Comparison of ENCODE assay signal across 13 mouse cellular contexts in the genomic region with DNA sequence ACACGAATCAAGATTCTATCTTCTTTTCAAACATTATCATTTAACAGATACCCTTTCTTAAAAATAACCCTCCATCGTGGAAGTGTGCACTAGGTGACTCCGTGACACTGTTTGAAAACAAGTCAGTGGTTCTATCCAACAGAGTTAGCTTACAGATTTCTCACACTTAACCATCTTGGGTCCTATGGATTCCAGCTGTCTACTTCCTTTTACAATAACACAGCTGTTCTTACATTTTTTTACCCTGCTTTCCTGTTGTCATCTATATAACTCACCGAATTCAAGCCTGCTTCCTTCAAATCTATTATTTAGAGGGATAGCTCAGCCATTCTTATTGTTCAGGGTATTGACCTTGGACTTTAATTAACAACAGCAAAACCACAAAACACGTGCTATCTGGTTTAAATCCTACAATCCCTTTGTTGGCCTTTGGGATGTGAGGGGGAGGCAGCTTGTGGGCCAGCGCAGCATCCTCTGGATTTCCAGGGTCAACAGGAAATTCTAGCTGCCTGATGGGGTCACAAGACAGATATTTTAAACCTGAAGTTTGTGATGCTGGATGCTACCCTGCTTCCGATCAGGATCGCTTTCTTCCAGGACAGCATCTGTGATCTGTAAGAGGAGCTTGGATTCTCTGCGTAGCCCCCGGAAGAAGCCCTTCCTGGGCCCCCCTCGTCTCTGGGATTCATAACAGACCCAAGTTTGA.
DNase-seq lines count a peak whose midpoint lies in the region; ATAC-seq and TF ChIP-seq lines count a peak whose summit lies in the region.
"Had no signal": no experiment of that assay in that cellular context is flagged by ENCODE, and none has a peak within 500 bp of the region (broad histone marks: within the 10 kb centered on the region; RNA-seq: fewer than 3 reads in every experiment).

No protein-coding gene starts in this region.

- H3K4me1 ChIP-seq in intestine, embryonic 14.5 days (replicated peaks; ENCODE audit: control insufficient read depth, insufficient read depth, low read length), result peaks cover 28% of the 10 kb centered on the region
- 0 out of 2 replicates have a peak, but pooled peaks cover 2% of the 10 kb centered on the region for H3K4me1 ChIP-seq in intestine, postnatal 0 days (replicated peaks; ENCODE audit: control insufficient read depth, insufficient read depth, low read length)
- peaks cover 23% of the 10 kb centered on the region for H3K4me1 ChIP-seq in midbrain, embryonic 10.5 days
- peaks cover 4% of the 10 kb centered on the region; the same call in 1 of the 2 replicates for H3K4me1 ChIP-seq in midbrain, embryonic 14.5 days (ENCODE audit: control insufficient read depth, insufficient read depth, low read length)
- peaks cover 24% of the 10 kb centered on the region for H3K4me1 ChIP-seq in embryonic facial prominence, embryonic 13.5 days
- peaks cover 9% of the 10 kb centered on the region for H3K4me1 ChIP-seq in stomach, embryonic 15.5 days
- H3K4me1 ChIP-seq: liver, embryonic 15.5 days had no signal

- 33% methylated on average over 11 of the region's 11 CpGs for WGBS in intestine, embryonic 14.5 days
- 51% methylated on average over 11 of the region's 11 CpGs for WGBS in intestine, postnatal 0 days
- WGBS in midbrain, embryonic 10.5 days, result 69% methylated on average over 11 of the region's 11 CpGs
- 77% methylated on average over 11 of the region's 11 CpGs for WGBS in midbrain, embryonic 14.5 days
- 33% methylated on average over 11 of the region's 11 CpGs for whole genome bisulfite sequencing in embryonic facial prominence, embryonic 13.5 days
- WGBS in stomach, embryonic 15.5 days, result 35% methylated on average over 11 of the region's 11 CpGs

- no peaks in the 10 kb centered on the region for H3K36me3 ChIP-seq in intestine, embryonic 14.5 days (ENCODE audit: control insufficient read depth, insufficient read depth, low read length)
- H3K36me3 ChIP-seq in intestine, postnatal 0 days (ENCODE audit: control insufficient read depth, insufficient read depth), result no peaks in the 10 kb centered on the region
- H3K36me3 ChIP-seq in midbrain, embryonic 10.5 days, result no peaks in the 10 kb centered on the region
- no peaks in the 10 kb centered on the region for H3K36me3 ChIP-seq in midbrain, embryonic 14.5 days (ENCODE audit: control insufficient read depth, insufficient read depth, low read length)
- no peaks in the 10 kb centered on the region for H3K36me3 ChIP-seq in embryonic facial prominence, embryonic 13.5 days
- no peaks in the 10 kb centered on the region for H3K36me3 ChIP-seq in stomach, embryonic 15.5 days
- H3K36me3 ChIP-seq: heart, embryonic 15.5 days; liver, embryonic 15.5 days had no signal

- H3K4me2 ChIP-seq in intestine, embryonic 14.5 days (ENCODE audit: low read length), result 0 out of 2 replicates have a peak overlapping the region, but pooled peaks have one; percentile 15
- no peak overlapping the region for H3K4me2 ChIP-seq in intestine, postnatal 0 days (replicated peaks; ENCODE audit: low read depth)
- no peak overlapping the region for H3K4me2 ChIP-seq in midbrain, embryonic 14.5 days (ENCODE audit: low read length)
- H3K4me2 ChIP-seq in embryonic facial prominence, embryonic 13.5 days, result no peak overlapping the region
- no peak overlapping the region for H3K4me2 ChIP-seq in stomach, embryonic 15.5 days
- H3K4me2 ChIP-seq: heart, embryonic 15.5 days; liver, embryonic 15.5 days had no signal

- TF ChIP-seq CTCF in intestine, postnatal 0 days (IDR thresholded peaks at IDR 0.05; ENCODE audit: low read depth), result no peak

- H3K9me3 ChIP-seq in intestine, embryonic 14.5 days (ENCODE audit: control insufficient read depth, low read length), result no peaks in the 10 kb centered on the region
- H3K9me3 ChIP-seq in intestine, postnatal 0 days (ENCODE audit: control insufficient read depth), result no peaks in the 10 kb centered on the region
- no peaks in the 10 kb centered on the region for H3K9me3 ChIP-seq in midbrain, embryonic 10.5 days (replicated peaks)
- H3K9me3 ChIP-seq in midbrain, embryonic 14.5 days (ENCODE audit: control insufficient read depth, low read length), result no peaks in the 10 kb centered on the region
- no peaks in the 10 kb centered on the region for H3K9me3 ChIP-seq in embryonic facial prominence, embryonic 13.5 days
- no peaks in the 10 kb centered on the region for H3K9me3 ChIP-seq in stomach, embryonic 15.5 days
- H3K9me3 ChIP-seq: heart, embryonic 15.5 days; liver, embryonic 15.5 days had no signal

- H3K9ac ChIP-seq in intestine, embryonic 14.5 days (ENCODE audit: low read length), result no peak overlapping the region
- no peak overlapping the region for H3K9ac ChIP-seq in intestine, postnatal 0 days (ENCODE audit: low read depth, low read length)
- H3K9ac ChIP-seq in midbrain, embryonic 14.5 days (replicated peaks; ENCODE audit: low read length), result no peak overlapping the region
- H3K9ac ChIP-seq in embryonic facial prominence, embryonic 13.5 days, result no peak overlapping the region
- no peak overlapping the region for H3K9ac ChIP-seq in stomach, embryonic 15.5 days
- H3K9ac ChIP-seq: heart, embryonic 15.5 days; liver, embryonic 15.5 days had no signal

- peak; percentile 85; the same call in 1 of the 2 replicates for ATAC-seq in intestine, embryonic 14.5 days (replicated peaks; ENCODE audit: low FRiP score, low TSS enrichment, low read depth)
- no peak for ATAC-seq in intestine, postnatal 0 days
- no peak for ATAC-seq in midbrain, embryonic 14.5 days (ENCODE audit: low FRiP score, low TSS enrichment)
- ATAC-seq in embryonic facial prominence, embryonic 13.5 days (ENCODE audit: insufficient number of reproducible peaks, insufficient read depth, low FRiP score, low TSS enrichment, low read depth), result no peak
- peak; percentile 50; the same call in 1 of the 2 replicates for ATAC-seq in stomach, embryonic 15.5 days (ENCODE audit: insufficient read depth, low FRiP score, low read depth)
- ATAC-seq: forebrain, embryonic 14.5 days; inflammation-experienced regulatory T-cells, adult 6 months; midbrain, embryonic 16.5 days had no signal

- DNase-seq in intestine, embryonic 14.5 days (ENCODE audit: low spot score), result peak; percentile 64
- DNase-seq in midbrain, embryonic 10.5 days (ENCODE audit: low spot score), result no peak
- no peak for DNase-seq in midbrain, embryonic 14.5 days
- no peak for DNase-seq in spleen, adult 18-20 months
- DNase-seq: gastrocnemius, postnatal 25 days had no signal

- no peaks in the 10 kb centered on the region for H3K27me3 ChIP-seq in intestine, embryonic 14.5 days (replicated peaks; ENCODE audit: control insufficient read depth, insufficient read depth, low read length)
- H3K27me3 ChIP-seq in intestine, postnatal 0 days (replicated peaks; ENCODE audit: control insufficient read depth, insufficient read depth, low read length), result no peaks in the 10 kb centered on the region
- H3K27me3 ChIP-seq in midbrain, embryonic 10.5 days (ENCODE audit: low read depth, poor library complexity, severe bottlenecking), result no peaks in the 10 kb centered on the region
- H3K27me3 ChIP-seq in midbrain, embryonic 14.5 days (ENCODE audit: control insufficient read depth, insufficient read depth, low read length), result no peaks in the 10 kb centered on the region
- H3K27me3 ChIP-seq in embryonic facial prominence, embryonic 13.5 days, result no peaks in the 10 kb centered on the region
- no peaks in the 10 kb centered on the region for H3K27me3 ChIP-seq in stomach, embryonic 15.5 days (replicated peaks)
- H3K27me3 ChIP-seq: heart, embryonic 15.5 days; liver, embryonic 15.5 days had no signal

- H3K4me3 ChIP-seq in intestine, embryonic 14.5 days (ENCODE audit: low read depth, low read length), result no peak overlapping the region
- H3K4me3 ChIP-seq in intestine, postnatal 0 days (ENCODE audit: low read depth, low read length), result no peak overlapping the region
- no peak overlapping the region for H3K4me3 ChIP-seq in midbrain, embryonic 10.5 days
- H3K4me3 ChIP-seq in midbrain, embryonic 14.5 days (replicated peaks; ENCODE audit: low read depth, low read length), result no peak overlapping the region
- H3K4me3 ChIP-seq in embryonic facial prominence, embryonic 13.5 days, result no peak overlapping the region
- H3K4me3 ChIP-seq in stomach, embryonic 15.5 days (replicated peaks), result no peak overlapping the region
- H3K4me3 ChIP-seq: heart, embryonic 15.5 days; liver, embryonic 15.5 days had no signal

- H3K27ac ChIP-seq in intestine, embryonic 14.5 days (ENCODE audit: low read depth), result peak overlapping the region; percentile 86
- no peak overlapping the region for H3K27ac ChIP-seq in intestine, postnatal 0 days (ENCODE audit: low read depth, low read length)
- H3K27ac ChIP-seq in midbrain, embryonic 10.5 days (replicated peaks), result peak overlapping the region; percentile 10; the same call in 1 of the 2 replicates
- H3K27ac ChIP-seq in midbrain, embryonic 14.5 days (replicated peaks; ENCODE audit: low read depth, low read length), result no peak overlapping the region
- peak overlapping the region; percentile 58; the same call in 1 of the 2 replicates for H3K27ac ChIP-seq in embryonic facial prominence, embryonic 13.5 days
- H3K27ac ChIP-seq in stomach, embryonic 15.5 days, result peak overlapping the region; percentile 69; the same call in 1 of the 2 replicates
- H3K27ac ChIP-seq: heart, embryonic 15.5 days; liver, embryonic 15.5 days had no signal

Comparison
In these comparisons a context has a peak if more than half of its experiments do, and no peak if none do; other contexts are left out.
1. ATAC-seq: peak in intestine, embryonic 14.5 days (single experiment) and stomach, embryonic 15.5 days (single experiment); none in intestine, postnatal 0 days (single experiment), midbrain, embryonic 14.5 days (single experiment) and embryonic facial prominence, embryonic 13.5 days (single experiment).
2. H3K27ac ChIP-seq: peak in intestine, embryonic 14.5 days (single experiment), midbrain, embryonic 10.5 days (single experiment), embryonic facial prominence, embryonic 13.5 days (single experiment) and stomach, embryonic 15.5 days (single experiment); none in intestine, postnatal 0 days (single experiment) and midbrain, embryonic 14.5 days (single experiment).